Mouse (Mus musculus): ENCODE measurements around the gene St8sia4.
A peak's percentile ranks its signal among the peaks of the same experiment; 100 is the strongest.
"Not testable (repeated sequence)": the region's sequence is repeated elsewhere in the genome, so short reads cannot be mapped to it uniquely, and the experiment has no call there.

St8sia4 gene

GRCm38 (mm10) chr1:95596825-95597224, 70.5 kb downstream of the St8sia4 start:
- no peak for DNase-seq (ENCODE audit: low spot score in 2 of 2)

GRCm38 (mm10) chr1:95591101-95591500, 76.3 kb downstream of the St8sia4 start:
- no peak for DNase-seq (ENCODE audit: low spot score in 2 of 2)

- peak; percentile 62 to 74 for DNase-seq (ENCODE audit: low spot score in 2 of 2)
Measured at GRCm38 (mm10) chr1:95590108-95590507, 77.3 kb downstream of the St8sia4 start.

- DNase-seq (ENCODE audit: low spot score in 2 of 2): no peak
Measured at GRCm38 (mm10) chr1:95589471-95589870, 77.9 kb downstream of the St8sia4 start.

GRCm38 (mm10) chr1:95583310-95583709, 84.1 kb downstream of the St8sia4 start:
- no peak for DNase-seq (ENCODE audit: low spot score in 2 of 2)

- no peak for DNase-seq (ENCODE audit: low spot score in 2 of 2)
Measured at GRCm38 (mm10) chr1:95582264-95582663, 85.1 kb downstream of the St8sia4 start.

- DNase-seq (ENCODE audit: low spot score in 2 of 2): no peak
Measured at GRCm38 (mm10) chr1:95572619-95573540, 94.5 kb downstream of the St8sia4 start.

- no peak for DNase-seq (ENCODE audit: low spot score in 2 of 2)
Measured at GRCm38 (mm10) chr1:95571106-95571505, 96.3 kb downstream of the St8sia4 start.

GRCm38 (mm10) chr1:95554556-95554955, 112.8 kb downstream of the St8sia4 start:
- not testable (repeated sequence) for DNase-seq (ENCODE audit: low spot score in 2 of 2)

GRCm38 (mm10) chr1:95541460-95541859, 125.9 kb downstream of the St8sia4 start:
- DNase-seq (ENCODE audit: low spot score in 2 of 2): no peak

Measured in spleen, postnatal 4 days (tissue).